Mouse (Mus musculus) limb, embryonic 10.5 days (tissue): Measurements from ENCODE around the gene Gm6993. TPM values are rescaled to one million over a fixed set of nuclear protein-coding genes. Genes with fewer than 3 reads are reported as not detected.

ENCODE experiments used
- DNase-seq: peaks from one replicate; pipeline ENCODE4 v3.0.0-alpha.2; 2017; ENCODE audit warnings: low spot score
- H3K27ac ChIP-seq: fragments of 300-500 bp; sonication (generic); 2 replicates; pipeline ENCODE4 v1.5.1; 2016; ENCODE audit warnings: mild to moderate bottlenecking
- H3K27me3 ChIP-seq: fragments of 300-500 bp; sonication (generic); 2 replicates; pipeline ENCODE4 v1.6.1; 2016; ENCODE audit warnings: low read depth, mild to moderate bottlenecking; ENCODE audit not compliant: poor library complexity, severe bottlenecking
- H3K36me3 ChIP-seq: fragments of 300-500 bp; sonication (generic); 2 replicates; pipeline ENCODE4 v1.6.1; 2016; ENCODE audit warnings: mild to moderate bottlenecking, moderate library complexity
- H3K4me1 ChIP-seq: fragments of 300-500 bp; sonication (generic); 2 replicates; pipeline ENCODE4 v1.6.1; 2016
- H3K4me3 ChIP-seq: fragments of 300-500 bp; sonication (generic); 2 replicates; pipeline ENCODE4 v1.5.1; 2016; ENCODE audit warnings: mild to moderate bottlenecking, moderate library complexity
- H3K9me3 ChIP-seq: fragments of 300-500 bp; sonication (generic); replicated peaks from 2 replicates; pipeline ENCODE4 v1.6.1; 2016; ENCODE audit warnings: mild to moderate bottlenecking
- WGBS: fragments of 180-500 bp; shearing (Covaris S2); methylation state at CpG from one replicate; pipeline ENCODE4 v1.1.7; 2016; 5-methylcytosine and 5-hydroxymethylcytosine counted together
- polyA plus RNA-seq: library from polyadenylated mRNA; unstranded; fragments of >200 nt; fragmentation: Nextera tagmentation; extraction: Ambion mirVana; gene quantifications from 2 replicates; pipeline ENCODE4 v1.2.1, GENCODE M21; 2016

Gm6993 gene
- not detected in 2 replicates for polyA plus RNA-seq

DNA sequence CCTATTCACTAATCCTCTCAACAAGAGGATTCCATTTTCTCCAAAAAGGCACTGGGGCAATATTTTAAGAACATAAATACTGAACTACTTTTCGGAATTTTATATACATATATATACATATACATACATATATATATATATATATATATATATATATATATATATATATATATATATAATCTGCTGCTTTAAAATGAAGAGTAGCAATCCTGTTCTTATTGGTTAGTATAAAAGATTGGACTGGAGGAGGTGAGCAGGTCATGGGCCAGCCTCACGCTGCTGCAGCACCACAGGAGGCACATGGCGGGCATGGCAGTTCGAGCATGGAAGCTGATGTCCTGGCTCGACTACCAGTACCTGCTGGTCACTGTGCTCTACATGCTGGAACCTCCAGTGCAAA lies at the start of gene Gm6993:
Gm6993 (plus strand) TSS at position 301 of the 400 bp plus-strand sequence.
- Histone ChIP-seq H3K4me1 (peaks cover 18% of the 10 kb centered on the region), H3K27me3 (no peaks in the 10 kb centered on the region), H3K36me3 (no peaks in the 10 kb centered on the region), H3K9me3 (no peaks in the 10 kb centered on the region), H3K4me3 (no peak within 1 kb of the TSS), H3K27ac (no peak within 1 kb of the TSS)
- 87% methylated on average over 5 of the region's 5 CpGs for WGBS
- no peak for DNase-seq

DNA sequence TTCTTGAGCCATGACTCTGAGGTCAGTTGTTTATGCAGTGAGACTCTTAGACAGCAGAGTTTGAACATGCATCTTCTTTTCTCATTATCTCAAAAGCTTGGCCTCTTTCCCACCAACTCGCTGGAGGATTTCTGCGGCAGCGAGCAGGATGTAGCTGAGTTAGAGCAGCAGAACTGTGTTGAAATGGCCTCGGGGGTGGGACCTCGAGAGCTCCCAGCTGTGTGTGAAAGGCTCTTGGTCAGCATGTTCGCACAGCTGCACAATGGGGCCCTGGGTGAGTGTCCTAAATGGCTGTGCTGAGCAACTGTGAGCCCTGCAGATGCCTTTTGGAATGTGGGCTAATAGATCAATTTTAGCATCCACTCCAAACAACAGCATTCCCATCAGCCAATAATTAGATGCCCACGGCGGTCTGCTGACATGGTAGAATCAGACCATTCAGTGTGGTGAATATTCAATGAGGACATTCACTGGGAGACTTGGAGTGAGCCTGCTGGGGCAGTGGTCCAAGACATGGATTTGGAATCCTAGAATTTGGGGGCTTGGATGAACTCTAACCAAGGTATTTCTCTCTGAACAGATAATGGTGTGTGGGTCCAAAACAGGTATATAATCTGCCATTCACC lies 49.1 kb upstream of the Gm6993 start:
- no peaks in the 10 kb centered on the region for H3K27me3 ChIP-seq
- no peak for DNase-seq
- H3K9me3 ChIP-seq = no peaks in the 10 kb centered on the region
- 59% methylated on average over 8 of the region's 8 CpGs for WGBS
- H3K36me3 ChIP-seq = no peaks in the 10 kb centered on the region
- H3K27ac ChIP-seq = no peak overlapping the region
- peaks cover 4% of the 10 kb centered on the region for H3K4me1 ChIP-seq
- H3K4me3 ChIP-seq = no peak overlapping the region

DNA sequence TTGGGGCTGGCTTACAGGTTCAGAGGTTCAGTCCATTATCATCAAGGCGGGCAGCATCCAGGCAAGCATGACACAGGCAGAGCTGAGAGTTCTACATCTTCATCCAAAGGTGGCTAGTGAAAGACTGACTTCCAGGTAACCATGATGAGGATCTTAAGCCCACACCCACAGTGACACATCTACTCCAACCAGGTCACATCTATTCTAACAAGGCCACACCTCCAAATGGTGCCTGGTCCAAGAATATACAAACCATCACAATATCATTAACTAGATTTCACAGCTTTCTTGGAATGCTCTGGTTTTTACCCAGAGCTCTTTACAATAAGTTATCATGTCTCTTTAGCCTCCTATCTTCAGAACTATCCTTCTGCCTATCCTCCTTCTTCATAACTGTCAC lies 38.1 kb upstream of the Gm6993 start:
- WGBS = 94% methylated on average over 1 of the region's 1 CpGs
- Histone ChIP-seq H3K27me3 (no peaks in the 10 kb centered on the region), H3K36me3 (no peaks in the 10 kb centered on the region), H3K9me3 (no peaks in the 10 kb centered on the region), H3K4me1 (peaks cover 6% of the 10 kb centered on the region), H3K27ac (no peak overlapping the region), H3K4me3 (no peak overlapping the region)
- no peak for DNase-seq

DNA sequence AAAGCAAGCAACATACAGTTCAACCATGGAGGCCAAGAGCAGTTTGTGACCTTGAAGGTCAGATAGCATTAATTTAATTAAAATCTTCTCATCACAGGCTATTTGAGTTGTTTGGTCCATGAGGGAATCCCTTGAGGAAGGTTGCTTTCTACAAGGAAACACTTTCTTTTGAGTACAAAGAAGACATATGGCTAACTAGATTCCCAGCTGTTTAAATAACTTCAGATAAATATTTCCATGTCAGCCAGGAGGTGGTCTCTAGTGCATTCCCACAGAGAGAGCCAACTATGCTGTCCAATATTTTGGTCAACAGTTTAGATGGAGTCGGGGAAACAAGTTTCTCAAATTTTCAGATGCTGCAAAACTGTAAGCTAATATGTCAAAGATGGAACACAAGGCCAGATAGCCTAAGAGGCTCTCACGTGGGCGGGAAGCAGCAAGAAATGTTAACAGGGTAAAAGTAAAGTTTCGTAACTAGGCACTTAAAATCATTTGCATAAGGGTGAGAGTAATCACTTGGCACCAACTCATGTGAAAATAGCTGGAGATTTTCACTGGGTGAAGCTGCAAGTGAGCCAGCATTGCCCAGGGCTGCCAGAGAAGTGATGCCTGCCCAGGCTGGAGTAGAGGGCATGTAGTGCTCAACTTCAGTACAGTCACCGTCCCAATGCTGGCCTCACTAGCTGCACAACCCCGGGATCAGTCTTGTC lies 36.7 kb upstream of the Gm6993 start:
- WGBS = 94% methylated on average over 6 of the region's 6 CpGs
- Histone ChIP-seq H3K9me3 (no peaks in the 10 kb centered on the region), H3K27ac (no peak overlapping the region), H3K4me1 (peaks cover 6% of the 10 kb centered on the region), H3K36me3 (no peaks in the 10 kb centered on the region), H3K4me3 (no peak overlapping the region), H3K27me3 (no peaks in the 10 kb centered on the region)
- no peak for DNase-seq

DNA sequence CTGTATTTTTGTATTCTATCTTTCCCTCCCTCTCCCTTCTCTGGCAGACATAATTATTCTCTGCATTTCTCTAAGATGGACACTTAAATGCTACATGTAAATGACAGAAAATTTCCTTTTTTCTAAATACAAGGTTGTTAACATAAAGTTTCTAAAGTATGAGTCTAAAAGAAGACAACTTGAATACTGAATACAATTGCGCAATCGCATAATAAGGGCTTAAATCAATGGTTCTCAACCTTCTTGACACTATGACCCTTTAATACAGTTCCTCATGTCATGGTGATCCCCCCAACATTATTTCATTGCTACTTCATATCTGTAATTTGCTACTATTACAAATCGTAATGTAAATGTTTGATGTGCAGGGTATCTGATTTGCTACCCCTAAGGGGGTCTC lies 35.7 kb upstream of the Gm6993 start:
- H3K4me1 ChIP-seq = peaks cover 6% of the 10 kb centered on the region
- WGBS = 93% methylated on average over 3 of the region's 3 CpGs
- no peaks in the 10 kb centered on the region for H3K36me3 ChIP-seq
- no peak overlapping the region for H3K27ac ChIP-seq
- H3K27me3 ChIP-seq = no peaks in the 10 kb centered on the region
- H3K4me3 ChIP-seq = no peak overlapping the region
- H3K9me3 ChIP-seq = no peaks in the 10 kb centered on the region
- DNase-seq = no peak

DNA sequence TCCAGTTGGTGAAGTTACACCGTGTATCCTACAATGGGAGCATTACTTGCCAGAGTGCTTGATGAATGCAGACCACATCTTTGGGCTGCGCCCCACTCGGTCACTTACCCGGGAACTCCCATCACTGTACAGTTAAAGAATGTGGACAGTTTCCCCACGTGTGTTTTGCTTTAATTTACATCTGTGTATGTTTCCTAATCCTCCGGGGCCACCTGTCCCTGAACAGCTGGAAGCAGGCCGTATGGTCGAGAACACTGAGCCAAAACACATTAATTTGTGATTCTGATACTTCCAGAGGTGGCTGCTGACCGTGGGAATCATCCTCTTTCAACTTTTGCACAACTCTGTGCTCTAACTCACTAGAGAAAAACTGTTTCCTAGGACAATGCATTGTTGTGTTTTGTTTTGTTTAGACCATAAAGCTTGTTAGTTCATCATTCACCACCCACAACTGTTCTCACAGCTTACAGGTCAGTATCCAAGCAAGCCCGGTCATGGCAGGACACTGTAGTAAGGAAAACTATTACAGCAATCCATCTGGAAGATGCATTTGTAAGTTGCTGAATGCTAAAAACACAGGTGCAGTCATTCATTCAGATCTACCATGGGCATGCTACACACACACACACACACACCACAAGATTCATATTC lies 34.5 kb upstream of the Gm6993 start:
- H3K4me3 ChIP-seq = no peak overlapping the region
- H3K9me3 ChIP-seq = no peaks in the 10 kb centered on the region
- no peak for DNase-seq
- WGBS = 86% methylated on average over 10 of the region's 10 CpGs
- no peaks in the 10 kb centered on the region for H3K27me3 ChIP-seq
- no peaks in the 10 kb centered on the region for H3K36me3 ChIP-seq
- H3K27ac ChIP-seq = no peak overlapping the region
- H3K4me1 ChIP-seq = no peaks in the 10 kb centered on the region; the same call in 1 of the 2 replicates

DNA sequence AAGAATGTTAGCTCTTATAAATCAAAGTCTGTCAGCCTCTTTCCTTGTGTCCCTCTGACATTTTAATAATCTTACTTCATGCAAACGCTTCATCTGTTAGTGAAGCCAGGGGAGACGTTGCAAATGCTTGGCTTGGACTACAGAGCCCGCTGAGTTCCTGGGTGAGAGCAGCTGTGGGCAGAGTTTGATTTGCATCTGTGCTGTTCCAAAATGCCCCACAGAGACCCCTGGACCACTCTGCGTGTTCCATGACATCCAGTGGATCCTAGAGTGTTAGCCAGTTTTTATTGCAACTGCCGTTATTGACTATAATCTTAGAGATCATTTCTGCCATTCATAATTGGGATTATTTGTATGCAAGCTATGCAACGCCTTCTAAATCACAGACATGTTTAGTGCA lies 31.8 kb upstream of the Gm6993 start:
- Histone ChIP-seq H3K4me3 (no peak overlapping the region), H3K27me3 (no peaks in the 10 kb centered on the region), H3K4me1 (no peaks in the 10 kb centered on the region; the same call in 1 of the 2 replicates), H3K9me3 (no peaks in the 10 kb centered on the region), H3K27ac (no peak overlapping the region), H3K36me3 (no peaks in the 10 kb centered on the region)
- no peak for DNase-seq
- WGBS = 75% methylated on average over 6 of the region's 6 CpGs

DNA sequence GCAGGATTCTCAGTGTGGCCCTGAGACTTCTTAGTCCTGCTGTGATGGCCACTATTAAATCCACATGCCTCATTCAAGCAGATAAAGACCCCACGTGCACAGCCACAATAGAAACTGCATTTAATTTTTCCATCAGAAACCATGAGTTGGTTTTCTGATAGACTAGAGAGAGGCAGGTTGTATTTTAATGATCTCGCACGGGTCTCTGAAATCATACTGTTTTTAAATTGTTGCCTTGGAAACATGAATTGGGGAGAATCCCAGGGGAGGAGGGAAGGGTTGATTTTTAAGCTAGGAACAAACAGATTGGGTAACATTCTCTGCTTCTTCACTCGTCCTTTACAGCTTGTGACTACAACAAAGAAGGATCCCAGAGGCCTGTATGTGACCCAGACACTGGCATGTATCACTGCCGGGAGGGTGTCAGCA lies 31.2 kb upstream of the Gm6993 start:
- no peak overlapping the region for H3K27ac ChIP-seq
- no peak for DNase-seq
- no peaks in the 10 kb centered on the region; the same call in 1 of the 2 replicates for H3K4me1 ChIP-seq
- H3K9me3 ChIP-seq = no peaks in the 10 kb centered on the region
- H3K36me3 ChIP-seq = no peaks in the 10 kb centered on the region
- WGBS = 44% methylated on average over 5 of the region's 5 CpGs
- no peak overlapping the region for H3K4me3 ChIP-seq
- H3K27me3 ChIP-seq = no peaks in the 10 kb centered on the region

DNA sequence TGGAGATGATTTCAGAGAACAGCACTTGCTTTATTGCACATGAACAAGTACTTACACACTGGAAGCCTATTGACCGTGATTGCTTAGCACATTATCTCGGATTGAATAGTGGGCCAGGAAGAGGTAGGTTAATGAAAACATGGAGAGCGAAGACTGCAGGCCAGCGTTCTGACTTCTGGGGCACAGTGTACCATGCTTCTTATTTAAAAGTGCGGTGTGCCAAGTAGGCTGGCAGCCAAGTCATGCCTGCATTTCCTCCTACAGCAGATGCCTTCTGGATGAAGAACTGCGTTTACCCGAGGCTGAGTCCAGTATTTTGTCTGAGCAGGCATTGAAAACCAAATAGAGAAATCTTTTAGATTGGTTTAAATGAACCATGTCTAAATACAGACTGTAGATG lies 27.0 kb upstream of the Gm6993 start:
- peaks cover 11% of the 10 kb centered on the region for H3K4me1 ChIP-seq
- DNase-seq = no peak
- no peak overlapping the region for H3K27ac ChIP-seq
- no peaks in the 10 kb centered on the region for H3K27me3 ChIP-seq
- no peaks in the 10 kb centered on the region for H3K36me3 ChIP-seq
- WGBS = 93% methylated on average over 7 of the region's 7 CpGs
- H3K9me3 ChIP-seq = no peaks in the 10 kb centered on the region
- H3K4me3 ChIP-seq = no peak overlapping the region

DNA sequence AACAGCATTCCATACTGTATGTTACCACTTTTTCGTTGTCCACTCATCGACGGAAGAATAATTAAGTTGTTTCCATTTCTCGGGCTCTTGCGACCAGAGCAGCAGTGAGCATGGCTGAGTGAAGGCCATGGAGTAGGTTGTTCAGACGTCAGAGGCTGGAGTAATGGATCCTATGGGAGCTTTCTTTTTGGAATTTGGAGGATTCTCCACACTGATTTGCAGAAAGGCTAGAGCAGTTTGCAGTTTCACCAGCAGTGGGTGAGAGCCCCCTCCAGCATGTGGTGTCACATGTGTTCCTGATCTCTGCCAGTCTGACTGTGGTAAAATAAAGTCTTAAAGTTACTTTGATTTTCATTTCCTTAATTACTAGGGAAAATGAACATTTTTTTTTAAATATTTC lies 25.6 kb upstream of the Gm6993 start:
- DNase-seq = no peak
- Histone ChIP-seq H3K36me3 (no peaks in the 10 kb centered on the region), H3K27me3 (no peaks in the 10 kb centered on the region), H3K27ac (no peak overlapping the region), H3K9me3 (no peaks in the 10 kb centered on the region), H3K4me3 (no peak overlapping the region), H3K4me1 (peaks cover 22% of the 10 kb centered on the region)
- 75% methylated on average over 6 of the region's 6 CpGs for WGBS

DNA sequence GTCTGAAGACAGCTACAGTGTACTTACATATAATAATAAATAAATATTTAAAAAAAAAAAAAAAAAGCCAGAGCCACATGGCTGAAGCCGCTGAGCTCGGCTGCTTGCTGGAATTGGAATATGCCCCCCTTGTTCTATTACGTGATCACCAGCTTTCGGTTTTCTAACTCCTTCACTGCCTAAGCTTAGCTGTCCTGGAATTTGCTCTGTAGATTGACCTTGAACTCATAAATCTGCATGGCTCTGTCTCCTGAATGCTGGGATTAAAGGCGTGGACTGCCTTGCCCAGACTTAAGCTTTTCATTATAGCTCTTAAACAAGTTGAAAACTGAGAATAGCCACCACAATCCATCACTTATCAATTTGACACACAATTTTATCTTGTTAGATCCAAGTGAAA lies 23.3 kb upstream of the Gm6993 start:
- Histone ChIP-seq H3K9me3 (no peaks in the 10 kb centered on the region), H3K4me1 (peaks cover 23% of the 10 kb centered on the region), H3K4me3 (no peak overlapping the region), H3K27me3 (no peaks in the 10 kb centered on the region), H3K27ac (no peak overlapping the region), H3K36me3 (no peaks in the 10 kb centered on the region)
- DNase-seq = no peak
- whole genome bisulfite sequencing = 63% methylated on average over 5 of the region's 5 CpGs

DNA sequence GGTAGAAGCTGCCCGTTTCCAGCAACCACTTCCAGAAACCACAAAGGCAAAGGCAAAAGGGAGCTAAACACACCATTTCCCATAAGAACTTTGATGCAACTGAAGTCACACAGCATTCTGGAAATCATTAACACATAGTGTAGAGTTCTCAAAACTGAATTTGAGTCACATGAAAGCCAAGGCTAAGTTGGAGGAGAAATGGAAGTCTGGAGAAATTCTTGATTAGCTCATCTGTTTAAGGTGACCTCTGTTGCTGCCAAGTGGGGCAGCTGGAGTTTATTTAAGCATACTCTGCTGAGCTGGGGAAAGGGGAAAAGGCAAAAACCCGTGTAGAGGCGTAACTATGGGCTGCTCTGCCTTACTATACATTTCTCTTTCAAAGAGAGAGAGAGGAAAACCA lies 21.8 kb upstream of the Gm6993 start:
- Histone ChIP-seq H3K4me1 (peaks cover 31% of the 10 kb centered on the region), H3K27me3 (no peaks in the 10 kb centered on the region), H3K27ac (no peak overlapping the region), H3K4me3 (no peak overlapping the region), H3K36me3 (no peaks in the 10 kb centered on the region), H3K9me3 (no peaks in the 10 kb centered on the region)
- 61% methylated on average over 3 of the region's 3 CpGs for WGBS
- DNase-seq = no peak

DNA sequence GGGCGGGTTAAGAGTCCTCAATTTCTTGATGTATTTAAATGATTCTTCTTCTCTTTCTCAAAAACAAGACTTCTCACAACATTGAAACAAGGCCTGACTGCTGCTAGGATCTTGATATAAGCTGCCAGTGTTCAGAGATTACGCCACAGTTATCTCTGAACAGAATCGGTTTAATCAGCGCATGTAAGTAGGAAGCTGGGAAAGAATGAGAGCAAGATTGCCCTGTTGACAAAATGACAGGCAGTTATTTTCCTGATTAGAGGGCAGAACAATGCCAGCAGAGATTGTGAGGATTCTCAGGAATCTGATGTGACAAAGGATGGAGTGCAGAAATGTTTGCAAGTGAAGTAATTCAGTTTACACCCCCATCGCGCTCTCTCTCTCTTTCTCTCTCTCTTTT lies 19.0 kb upstream of the Gm6993 start:
- no peak for DNase-seq
- no peak overlapping the region for H3K27ac ChIP-seq
- 83% methylated on average over 6 of the region's 6 CpGs for WGBS
- no peaks in the 10 kb centered on the region for H3K36me3 ChIP-seq
- H3K9me3 ChIP-seq = no peaks in the 10 kb centered on the region
- H3K4me1 ChIP-seq = peaks cover 27% of the 10 kb centered on the region
- no peak overlapping the region for H3K4me3 ChIP-seq
- no peaks in the 10 kb centered on the region for H3K27me3 ChIP-seq
